Mouse (Mus musculus) hindbrain, embryonic 10.5 days (tissue): ENCODE measurements around the gene Ube2m. TPM values are rescaled to one million over a fixed set of nuclear protein-coding genes. Genes with fewer than 3 reads are reported as not detected.

Experiments used
- DNase-seq: peaks from one replicate; pipeline ENCODE4 v3.0.0-alpha.2; 2017; ENCODE audit warnings: low spot score
- H3K27ac ChIP-seq: fragments of 300-500 bp; sonication (generic); 2 replicates; pipeline ENCODE4 v1.5.1; 2016; ENCODE audit warnings: mild to moderate bottlenecking, moderate library complexity
- H3K27me3 ChIP-seq: fragments of 300-500 bp; sonication (generic); 2 replicates; pipeline ENCODE4 v1.6.1; 2016; ENCODE audit warnings: mild to moderate bottlenecking; ENCODE audit not compliant: poor library complexity, insufficient read depth, severe bottlenecking
- H3K36me3 ChIP-seq: fragments of 300-500 bp; sonication (generic); 2 replicates; pipeline ENCODE4 v1.6.1; 2016; ENCODE audit warnings: mild to moderate bottlenecking, moderate library complexity
- H3K4me1 ChIP-seq: fragments of 300-500 bp; sonication (generic); replicated peaks from 2 replicates; pipeline ENCODE4 v1.6.1; 2016; ENCODE audit warnings: mild to moderate bottlenecking
- H3K4me3 ChIP-seq: fragments of 300-500 bp; sonication (generic); 2 replicates; pipeline ENCODE4 v1.5.1; 2016; ENCODE audit warnings: mild to moderate bottlenecking, moderate library complexity
- H3K9me3 ChIP-seq: fragments of 300-500 bp; sonication (generic); 2 replicates; pipeline ENCODE4 v1.6.1; 2016; ENCODE audit warnings: mild to moderate bottlenecking, moderate library complexity
- WGBS: fragments of 180-500 bp; shearing (Covaris S2); methylation state at CpG from one replicate; pipeline ENCODE4 v1.1.7; 2016; 5-methylcytosine and 5-hydroxymethylcytosine counted together
- polyA plus RNA-seq: library from polyadenylated mRNA; unstranded; fragments of >200 nt; fragmentation: Nextera tagmentation; extraction: Ambion mirVana; gene quantifications from 2 replicates; pipeline ENCODE4 v1.2.1, GENCODE M21; 2016

Gene Ube2m
- polyA plus RNA-seq, 1 experiment from 2014 or later = 157 TPM

GRCm38 (mm10) chr7:13031069-13031468, 7.0 kb downstream of the Ube2m start:
- no peak overlapping the region for H3K4me3 ChIP-seq
- peaks cover 89% of the 10 kb centered on the region for H3K36me3 ChIP-seq
- no peaks in the 10 kb centered on the region for H3K9me3 ChIP-seq
- DNase-seq = no peak
- peaks cover 50% of the 10 kb centered on the region for H3K4me1 ChIP-seq
- WGBS = 77% methylated on average over 5 of the region's 5 CpGs
- no peaks in the 10 kb centered on the region for H3K27me3 ChIP-seq
- H3K27ac ChIP-seq = no peak overlapping the region

DNA sequence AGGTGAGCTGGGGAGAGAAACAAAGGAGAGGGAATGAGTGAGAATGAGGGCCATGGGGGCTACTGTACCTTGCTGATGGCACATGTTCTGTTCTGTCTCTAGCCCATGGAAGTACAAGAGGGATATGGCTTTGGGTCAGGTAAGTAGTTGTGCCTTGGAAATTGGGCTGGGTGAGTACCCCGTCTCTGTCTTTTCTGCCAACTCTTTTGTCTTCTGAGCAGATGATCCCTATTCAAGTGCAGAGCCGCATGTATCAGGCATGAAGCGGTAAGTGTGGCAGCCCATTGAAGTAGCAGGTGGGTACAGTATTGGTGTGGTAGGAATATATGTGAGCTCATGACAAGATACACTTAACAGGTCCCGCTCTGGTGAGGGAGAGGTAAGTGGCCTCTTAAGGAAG, 9.1 kb downstream of the Ube2m start:
- H3K27me3 ChIP-seq = no peaks in the 10 kb centered on the region
- H3K4me1 ChIP-seq = peaks cover 40% of the 10 kb centered on the region
- H3K9me3 ChIP-seq = no peaks in the 10 kb centered on the region
- 0 out of 2 replicates have a peak overlapping the region, but pooled peaks have one; percentile 9 for H3K4me3 ChIP-seq
- DNase-seq = no peak
- 90% methylated on average over 4 of the region's 4 CpGs for WGBS
- H3K36me3 ChIP-seq = peaks cover 84% of the 10 kb centered on the region
- H3K27ac ChIP-seq = no peak overlapping the region

- H3K4me3 ChIP-seq = peak overlapping the region; percentile 97
- H3K36me3 ChIP-seq = peaks cover 55% of the 10 kb centered on the region
- DNase-seq = no peak
- WGBS = 36% methylated on average over 4 of the region's 4 CpGs
- no peaks in the 10 kb centered on the region for H3K27me3 ChIP-seq
- H3K9me3 ChIP-seq = no peaks in the 10 kb centered on the region
- peak overlapping the region; percentile 99 for H3K27ac ChIP-seq
- H3K4me1 ChIP-seq = peaks cover 32% of the 10 kb centered on the region
Observed at GRCm38 (mm10) chr7:13025511-13026112, 12.5 kb downstream of the Ube2m start.

DNA sequence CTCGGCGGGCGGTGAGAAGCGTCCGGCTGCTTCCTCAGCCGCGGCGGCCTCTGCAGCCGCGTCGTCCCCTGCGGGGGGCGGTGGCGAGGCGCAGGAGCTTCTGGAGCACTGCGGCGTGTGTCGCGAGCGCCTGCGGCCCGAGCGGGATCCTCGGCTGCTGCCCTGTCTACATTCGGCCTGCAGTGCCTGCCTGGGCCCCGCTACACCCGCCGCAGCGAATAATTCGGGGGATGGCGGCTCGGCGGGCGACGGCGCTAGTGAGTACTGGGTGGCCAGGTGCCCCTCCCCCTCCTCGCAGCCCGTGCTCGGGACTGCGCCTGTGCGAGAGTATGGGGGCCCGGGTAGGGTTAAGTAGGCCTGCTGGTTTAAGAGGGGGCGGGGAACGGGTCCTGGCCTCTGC, 13.3 kb downstream of the Ube2m start:
- Histone ChIP-seq H3K4me3 (peak overlapping the region; percentile 97), H3K9me3 (no peaks in the 10 kb centered on the region), H3K36me3 (peaks cover 47% of the 10 kb centered on the region), H3K27ac (peak overlapping the region; percentile 99), H3K27me3 (no peaks in the 10 kb centered on the region), H3K4me1 (peaks cover 32% of the 10 kb centered on the region)
- peak; percentile 83 for DNase-seq
- WGBS = 0% methylated on average over 44 of the region's 44 CpGs

DNA sequence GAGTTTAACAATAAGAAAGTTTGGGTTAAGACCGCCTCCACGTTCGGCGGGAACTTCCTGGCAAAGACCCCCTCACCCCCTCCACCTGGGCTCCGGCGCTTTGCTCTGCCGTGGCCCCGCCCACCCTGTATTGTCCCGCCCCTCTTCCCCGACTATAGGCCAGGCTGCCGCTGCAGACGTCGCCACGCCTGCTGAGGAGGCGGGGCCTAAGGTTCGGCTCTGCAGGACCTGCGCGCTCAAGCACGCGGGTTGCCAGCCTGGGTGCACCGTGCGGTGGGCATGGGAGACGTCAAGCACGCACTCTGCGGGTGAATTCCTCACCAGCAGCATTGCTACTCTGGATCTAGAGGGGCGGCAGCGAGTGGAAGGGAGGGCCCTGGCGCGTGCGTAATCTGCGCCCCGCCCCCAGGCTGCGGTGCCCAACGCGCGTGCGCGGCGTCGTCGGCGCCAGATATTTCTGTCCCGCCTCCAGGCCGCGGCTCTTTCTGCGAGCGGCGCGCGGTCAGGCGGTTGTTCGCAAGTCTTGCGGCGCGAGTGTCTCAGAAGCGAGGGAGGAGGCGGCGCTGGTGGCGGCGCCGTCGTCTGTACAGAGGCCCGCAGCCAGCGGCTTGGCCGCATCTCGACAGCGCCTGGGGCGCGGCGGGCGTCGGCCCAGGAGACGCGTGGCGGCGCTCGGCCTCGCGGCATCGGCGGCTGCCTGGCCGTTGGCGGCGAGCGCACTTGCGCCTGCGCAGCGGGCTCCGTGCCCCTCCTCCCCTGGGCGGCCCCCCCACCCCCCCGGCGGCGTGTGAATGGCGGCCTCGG, 13.9 kb downstream of the Ube2m start:
- H3K4me3 ChIP-seq = peak overlapping the region; percentile 97
- peaks cover 41% of the 10 kb centered on the region for H3K36me3 ChIP-seq
- no peaks in the 10 kb centered on the region for H3K27me3 ChIP-seq
- WGBS = under 1% methylated on average over 91 of the region's 95 CpGs
- H3K4me1 ChIP-seq = peaks cover 32% of the 10 kb centered on the region
- peak; percentile 97 for DNase-seq
- peak overlapping the region; percentile 99 for H3K27ac ChIP-seq
- no peaks in the 10 kb centered on the region for H3K9me3 ChIP-seq

- Histone ChIP-seq H3K36me3 (peaks cover 29% of the 10 kb centered on the region), H3K27ac (peak overlapping the region; percentile 99), H3K4me1 (peaks cover 32% of the 10 kb centered on the region), H3K9me3 (no peaks in the 10 kb centered on the region), H3K27me3 (no peaks in the 10 kb centered on the region), H3K4me3 (peak overlapping the region; percentile 97)
- DNase-seq = peak; percentile 92
- 4% methylated on average over 31 of the region's 31 CpGs for WGBS
Observed at GRCm38 (mm10) chr7:13022773-13023535, 15.1 kb downstream of the Ube2m start.

DNA sequence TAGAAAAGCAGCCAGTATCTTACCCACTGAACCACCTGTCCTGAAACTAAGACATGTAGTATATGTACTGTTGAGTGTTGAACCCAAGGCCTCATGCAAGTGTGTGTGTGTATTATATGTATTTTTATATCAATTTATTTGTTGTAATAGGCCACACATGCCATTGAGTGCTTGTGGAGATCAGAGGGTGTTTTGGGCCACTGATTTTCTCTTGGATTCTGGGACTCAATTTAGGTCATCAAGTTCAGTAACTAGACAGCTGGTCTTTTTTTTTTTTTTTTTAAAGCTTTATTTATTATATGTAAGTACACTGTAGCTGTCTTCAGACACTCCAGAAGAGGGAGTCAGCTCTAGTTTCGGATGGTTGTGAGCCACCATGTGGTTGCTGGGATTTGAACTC, 22.9 kb downstream of the Ube2m start:
- no peaks in the 10 kb centered on the region for H3K36me3 ChIP-seq
- H3K27ac ChIP-seq = no peak overlapping the region
- H3K4me3 ChIP-seq = no peak overlapping the region
- DNase-seq = no peak
- peaks cover 12% of the 10 kb centered on the region for H3K4me1 ChIP-seq
- H3K9me3 ChIP-seq = no peaks in the 10 kb centered on the region
- 91% methylated on average over 1 of the region's 1 CpGs for WGBS
- H3K27me3 ChIP-seq = no peaks in the 10 kb centered on the region

- H3K27me3 ChIP-seq = no peaks in the 10 kb centered on the region
- H3K9me3 ChIP-seq = 0 out of 2 replicates have a peak, but pooled peaks cover 3% of the 10 kb centered on the region
- WGBS = 33% methylated on average over 6 of the region's 6 CpGs
- H3K4me1 ChIP-seq = peaks cover 13% of the 10 kb centered on the region
- no peak overlapping the region for H3K27ac ChIP-seq
- no peak overlapping the region for H3K4me3 ChIP-seq
- no peaks in the 10 kb centered on the region for H3K36me3 ChIP-seq
- DNase-seq = no peak
Observed at GRCm38 (mm10) chr7:13014275-13014839, 23.7 kb downstream of the Ube2m start.

DNA sequence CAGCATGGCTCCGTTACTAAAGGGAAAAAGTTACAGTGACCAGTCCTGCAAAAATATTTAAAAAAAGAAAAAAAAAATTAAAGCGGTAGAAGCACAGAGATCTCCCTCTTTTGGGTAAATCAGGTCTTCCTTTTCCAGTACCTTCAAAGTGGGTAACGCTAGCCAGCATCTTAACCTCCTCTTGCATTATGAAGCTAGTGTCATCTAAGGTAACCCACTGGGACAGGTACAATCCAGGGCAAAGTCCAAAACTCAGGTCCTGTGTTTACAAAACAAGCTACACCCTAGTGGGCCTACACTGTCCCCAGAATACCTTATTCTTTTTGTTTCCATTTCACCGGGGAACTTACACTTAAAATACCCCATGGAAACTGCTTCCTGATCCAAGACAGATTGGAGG, 24.4 kb downstream of the Ube2m start:
- H3K4me3 ChIP-seq = no peak overlapping the region
- peaks cover under 1% of the 10 kb centered on the region; the same call in 1 of the 2 replicates for H3K27me3 ChIP-seq
- WGBS = 63% methylated on average over 4 of the region's 4 CpGs
- DNase-seq = no peak
- H3K27ac ChIP-seq = no peak overlapping the region
- H3K36me3 ChIP-seq = no peaks in the 10 kb centered on the region
- 0 out of 2 replicates have a peak, but pooled peaks cover 3% of the 10 kb centered on the region for H3K9me3 ChIP-seq
- peaks cover 17% of the 10 kb centered on the region for H3K4me1 ChIP-seq

GRCm38 (mm10) chr7:13010005-13010908, 27.8 kb downstream of the Ube2m start, which contains the start of gene Zbtb45:
Gene Zbtb45 (minus strand): TSS chr7:13010034.
- 11% methylated on average over 26 of the region's 26 CpGs for WGBS
- H3K36me3 ChIP-seq = peaks cover 28% of the 10 kb centered on the region
- H3K4me1 ChIP-seq = peaks cover 30% of the 10 kb centered on the region
- H3K27me3 ChIP-seq = peaks cover 26% of the 10 kb centered on the region
- peak; percentile 38 for DNase-seq
- 0 out of 2 replicates have a peak, but pooled peaks cover 3% of the 10 kb centered on the region for H3K9me3 ChIP-seq
- peak within 1 kb of the TSS; percentile 93 for H3K27ac ChIP-seq
- H3K4me3 ChIP-seq = peak within 1 kb of the TSS; percentile 70

GRCm38 (mm10) chr7:13009143-13010004, 28.7 kb downstream of the Ube2m start:
- H3K27me3 ChIP-seq = peaks cover 26% of the 10 kb centered on the region
- H3K4me3 ChIP-seq = peak overlapping the region; percentile 70
- peaks cover 30% of the 10 kb centered on the region for H3K4me1 ChIP-seq
- peak; percentile 98 for DNase-seq
- WGBS = under 1% methylated on average over 42 of the region's 42 CpGs
- H3K36me3 ChIP-seq = peaks cover 35% of the 10 kb centered on the region
- H3K9me3 ChIP-seq = 0 out of 2 replicates have a peak, but pooled peaks cover 3% of the 10 kb centered on the region
- H3K27ac ChIP-seq = peak overlapping the region; percentile 93
